Mouse (Mus musculus): ENCODE measurements around the gene Scnm1.
A peak's percentile ranks its signal among the peaks of the same experiment; 100 is the strongest.

GRCm38 (mm10) chr3:95106338-95107117 is 27.3 kb downstream of the Scnm1 start, which contains the start of gene Pip5k1a:
- TF ChIP-seq CTCF (IDR thresholded peaks at IDR 0.05): peak; percentile 38
- peak; percentile 88 for TF ChIP-seq POLR2A (IDR thresholded peaks at IDR 0.05; ENCODE audit: insufficient read depth, low read depth, low read length)
- peak; percentile 92 for TF ChIP-seq EP300 (IDR thresholded peaks at IDR 0.05; ENCODE audit: insufficient read depth, low read depth, low read length)
